Mouse (Mus musculus) heart, postnatal 0 days (tissue): ENCODE measurements at regions not wholly inside any gene's neighbourhood (a gene's known extent, or its start where the extent isn't known, plus 50 kb on each side); places are given as distances from the start of the nearest gene placed in this dataset.

Experiments used
- CTCF ChIP-seq: IDR thresholded peaks from 2 replicates; pipeline ENCODE4 v1.5.1; 2016; ENCODE audit warnings: antibody characterized with exemption, control low read depth, low read depth
- EP300 ChIP-seq: IDR thresholded peaks from 2 replicates; pipeline ENCODE4 v1.6.1; 2016; ENCODE audit warnings: antibody characterized with exemption, low read depth

DNA sequence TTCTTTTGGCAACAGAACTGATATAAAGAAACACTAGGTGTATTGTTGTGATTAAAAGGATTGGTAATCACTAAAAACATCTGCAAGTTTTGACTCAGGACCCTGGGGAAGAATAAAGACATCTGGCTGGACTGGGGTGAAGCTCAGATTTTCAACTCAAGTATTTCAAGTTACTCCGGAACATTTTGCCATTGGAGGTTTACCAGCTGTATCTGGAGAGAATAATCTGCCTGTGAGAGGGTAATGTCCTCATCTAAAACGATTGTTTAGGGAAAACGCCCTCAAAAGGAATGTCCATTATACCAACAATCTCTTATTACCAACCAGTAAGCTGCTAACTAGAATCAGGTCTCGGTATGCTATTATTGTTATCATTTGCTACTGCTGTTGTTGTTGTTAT lies 288.2 kb upstream of the Clec14a start:
- TF ChIP-seq EP300: no peak
- TF ChIP-seq CTCF: no peak
